Mouse (Mus musculus): ENCODE data around the gene Haus7.
A peak's percentile ranks its signal among the peaks of the same experiment; 100 is the strongest.

Gene Haus7

GRCm38 (mm10) chrX:73458877-73459392, at the start of gene Haus7:
Gene Haus7 (minus strand): TSS chrX:73459044.
- DNase-seq (ENCODE audit: low read depth, low spot score): peak; percentile 97

GRCm38 (mm10) chrX:73506577-73506976, 47.7 kb upstream of the Haus7 start:
- DNase-seq (ENCODE audit: low read depth, low spot score): no peak

GRCm38 (mm10) chrX:73505130-73505735, 46.4 kb upstream of the Haus7 start:
- DNase-seq (ENCODE audit: low read depth, low spot score): no peak

GRCm38 (mm10) chrX:73496746-73497145, 37.9 kb upstream of the Haus7 start:
- no peak for DNase-seq (ENCODE audit: low read depth, low spot score)

- DNase-seq (ENCODE audit: low read depth, low spot score): peak; percentile 57
Measured at GRCm38 (mm10) chrX:73493567-73493966, 34.7 kb upstream of the Haus7 start.

- DNase-seq (ENCODE audit: low read depth, low spot score): no peak
Measured at GRCm38 (mm10) chrX:73490804-73491203, 32.0 kb upstream of the Haus7 start.

- DNase-seq (ENCODE audit: low read depth, low spot score): no peak
Measured at GRCm38 (mm10) chrX:73490186-73490585, 31.3 kb upstream of the Haus7 start.

- no peak for DNase-seq (ENCODE audit: low read depth, low spot score)
Measured at GRCm38 (mm10) chrX:73486920-73487319, 28.1 kb upstream of the Haus7 start.

GRCm38 (mm10) chrX:73484870-73485269, 26.0 kb upstream of the Haus7 start:
- no peak for DNase-seq (ENCODE audit: low read depth, low spot score)

- DNase-seq (ENCODE audit: low read depth, low spot score): no peak
Measured at GRCm38 (mm10) chrX:73484076-73484475, 25.2 kb upstream of the Haus7 start.

- no peak for DNase-seq (ENCODE audit: low read depth, low spot score)
Measured at GRCm38 (mm10) chrX:73483484-73483810, 24.6 kb upstream of the Haus7 start, which contains the start of gene Bgn. Gene Bgn (plus strand): TSS chrX:73483602.

- DNase-seq (ENCODE audit: low read depth, low spot score): no peak
Measured at GRCm38 (mm10) chrX:73482643-73483483, 24.0 kb upstream of the Haus7 start.

GRCm38 (mm10) chrX:73480334-73480733, 21.5 kb upstream of the Haus7 start:
- DNase-seq (ENCODE audit: low read depth, low spot score): no peak

- no peak for DNase-seq (ENCODE audit: low read depth, low spot score)
Measured at GRCm38 (mm10) chrX:73479656-73480055, 20.8 kb upstream of the Haus7 start.

GRCm38 (mm10) chrX:73477500-73477899, 18.7 kb upstream of the Haus7 start:
- DNase-seq (ENCODE audit: low read depth, low spot score): no peak

GRCm38 (mm10) chrX:73476621-73477020, 17.8 kb upstream of the Haus7 start:
- peak; percentile 5 for DNase-seq (ENCODE audit: low read depth, low spot score)

- DNase-seq (ENCODE audit: low read depth, low spot score): no peak
Measured at GRCm38 (mm10) chrX:73475658-73476256, 16.9 kb upstream of the Haus7 start.

- no peak for DNase-seq (ENCODE audit: low read depth, low spot score)
Measured at GRCm38 (mm10) chrX:73474340-73475165, 15.7 kb upstream of the Haus7 start.

GRCm38 (mm10) chrX:73471764-73472163, 12.9 kb upstream of the Haus7 start:
- DNase-seq (ENCODE audit: low read depth, low spot score): no peak

GRCm38 (mm10) chrX:73468752-73469151, 9.9 kb upstream of the Haus7 start:
- DNase-seq (ENCODE audit: low read depth, low spot score): no peak

GRCm38 (mm10) chrX:73468330-73468729, 9.5 kb upstream of the Haus7 start:
- DNase-seq (ENCODE audit: low read depth, low spot score): no peak
